In the genomic region with DNA sequence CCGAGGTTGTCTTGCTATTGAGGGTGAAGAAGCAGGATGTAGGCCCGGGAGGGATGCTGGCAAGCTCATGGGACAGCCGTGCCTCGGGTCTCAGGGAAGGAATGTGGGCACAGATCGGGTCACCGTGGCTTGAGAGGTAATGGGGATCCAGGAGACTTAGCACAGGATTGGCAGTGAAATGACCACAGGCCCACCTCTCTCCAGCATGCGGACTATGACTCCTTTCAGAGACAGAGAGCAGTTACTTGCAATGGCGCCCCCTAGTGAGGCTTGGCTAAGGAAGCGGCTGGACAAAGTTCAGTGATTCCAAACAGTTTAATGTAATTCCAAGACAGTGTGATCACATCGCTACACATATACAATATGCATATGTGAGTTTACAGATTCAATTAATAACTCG, we compare ENCODE assay signal across 9 mouse cellular contexts. TPM values are rescaled to one million over a fixed set of nuclear protein-coding genes. Genes with fewer than 3 reads are reported as not detected.
A peak's percentile ranks its signal among the peaks of the same experiment; 100 is the strongest.
DNase-seq lines count a peak whose midpoint lies in the region; ATAC-seq and TF ChIP-seq lines count a peak whose summit lies in the region.
"Had no signal": no experiment of that assay in that cellular context is flagged by ENCODE, and none has a peak within 500 bp of the region (broad histone marks: within the 10 kb centered on the region; RNA-seq: fewer than 3 reads in every experiment).

No protein-coding gene starts in this region.

- no peak overlapping the region for H3K9ac ChIP-seq in intestine, postnatal 0 days (ENCODE audit: low read depth, low read length)
- H3K9ac ChIP-seq in intestine, embryonic 15.5 days = no peak overlapping the region
- H3K9ac ChIP-seq: embryonic facial prominence, embryonic 12.5 days had no signal

- H3K9me3 ChIP-seq in intestine, postnatal 0 days (ENCODE audit: control insufficient read depth) = no peaks in the 10 kb centered on the region
- H3K9me3 ChIP-seq in intestine, embryonic 15.5 days = no peaks in the 10 kb centered on the region
- peaks cover 4% of the 10 kb centered on the region for H3K9me3 ChIP-seq in G1E (replicated peaks)
- H3K9me3 ChIP-seq: embryonic facial prominence, embryonic 12.5 days had no signal

- H3K36me3 ChIP-seq in intestine, postnatal 0 days (ENCODE audit: control insufficient read depth, insufficient read depth) = peaks cover 6% of the 10 kb centered on the region; the same call in 1 of the 2 replicates
- 0 out of 2 replicates have a peak, but pooled peaks cover 2% of the 10 kb centered on the region for H3K36me3 ChIP-seq in intestine, embryonic 15.5 days
- H3K36me3 ChIP-seq in G1E (replicated peaks) = peaks cover 13% of the 10 kb centered on the region

- DNase-seq in 3T3-L1 (ENCODE audit: low read depth, low spot score) (peak; percentile 59), G1E (ENCODE audit: low spot score) (peak; percentile 12)
- DNase-seq in cerebellum, postnatal 36 days = peak; percentile 57 to 62
- peak; percentile 46 for DNase-seq in lung, postnatal 36 days
- DNase-seq in spleen, postnatal 4 days (ENCODE audit: low spot score in 2 of 2) = no peak
- no peak for DNase-seq in yolk sac, embryonic 10.5 days (ENCODE audit: low spot score)

- no peak overlapping the region for H3K4me2 ChIP-seq in intestine, postnatal 0 days (replicated peaks; ENCODE audit: low read depth)
- H3K4me2 ChIP-seq in intestine, embryonic 15.5 days (replicated peaks) = no peak overlapping the region
- H3K4me2 ChIP-seq: embryonic facial prominence, embryonic 12.5 days had no signal

- no peaks in the 10 kb centered on the region for H3K4me1 ChIP-seq in intestine, postnatal 0 days (replicated peaks; ENCODE audit: control insufficient read depth, insufficient read depth, low read length)
- H3K4me1 ChIP-seq in intestine, embryonic 15.5 days (replicated peaks) = no peaks in the 10 kb centered on the region
- 0 out of 2 replicates have a peak, but pooled peaks cover 4% of the 10 kb centered on the region for H3K4me1 ChIP-seq in G1E (ENCODE audit: insufficient read depth, low read depth, low read length)
- H3K4me1 ChIP-seq: embryonic facial prominence, embryonic 12.5 days had no signal

- 75% methylated on average over 11 of the region's 11 CpGs for WGBS in intestine, postnatal 0 days
- WGBS in intestine, embryonic 15.5 days = 64% methylated on average over 11 of the region's 11 CpGs

- ATAC-seq in intestine, postnatal 0 days = no peak
- ATAC-seq in intestine, embryonic 15.5 days = no peak
- no peak for ATAC-seq in G1E (ENCODE audit: extremely low read depth, insufficient number of reproducible peaks, low FRiP score, poor library complexity, severe bottlenecking)

- H3K27ac ChIP-seq in intestine, postnatal 0 days (ENCODE audit: low read depth, low read length) = no peak overlapping the region
- no peak overlapping the region for H3K27ac ChIP-seq in intestine, embryonic 15.5 days
- H3K27ac ChIP-seq: embryonic facial prominence, embryonic 12.5 days had no signal

- H3K27me3 ChIP-seq in intestine, postnatal 0 days (replicated peaks; ENCODE audit: control insufficient read depth, insufficient read depth, low read length) = no peaks in the 10 kb centered on the region
- H3K27me3 ChIP-seq in intestine, embryonic 15.5 days (replicated peaks) = no peaks in the 10 kb centered on the region
- H3K27me3 ChIP-seq in G1E (ENCODE audit: insufficient read depth, low read length) = peaks cover 4% of the 10 kb centered on the region; the same call in 1 of the 2 replicates
- H3K27me3 ChIP-seq: embryonic facial prominence, embryonic 12.5 days had no signal

- H3K4me3 ChIP-seq in intestine, postnatal 0 days (ENCODE audit: low read depth, low read length) = no peak overlapping the region
- H3K4me3 ChIP-seq in intestine, embryonic 15.5 days (replicated peaks) = no peak overlapping the region
- H3K4me3 ChIP-seq in G1E (ENCODE audit: low read depth, low read length) = no peak overlapping the region; the same call in 1 of the 2 replicates
- H3K4me3 ChIP-seq: embryonic facial prominence, embryonic 12.5 days had no signal

- TF ChIP-seq CTCF in intestine, postnatal 0 days (IDR thresholded peaks at IDR 0.05; ENCODE audit: low read depth) = peak; percentile 77
- TF ChIP-seq CTCF in G1E (IDR thresholded peaks at IDR 0.05; ENCODE audit: low read depth, low read length) = peak; percentile 29; the same call in 1 of the 2 replicates

RNA-seq across cellular contexts. Expression of gene Clec2l, which starts 24.3 kb away (rescaled TPM):
- 0.81 and 0.92 TPM in 2 replicates for polyA plus RNA-seq in intestine, postnatal 0 days (2015; fragmentation: Nextera tagmentation; extraction: Ambion mirVana)
- 1.3 and 2.0 TPM in 2 replicates for polyA plus RNA-seq in intestine, embryonic 15.5 days (2015; fragmentation: Nextera tagmentation; extraction: Ambion mirVana)
- total RNA-seq in G1E (2014; fragmentation: Nextera tagmentation) = not detected in 2 replicates
- not detected in 2 replicates for total RNA-seq in G1E (2017)
- polyA plus RNA-seq in G1E (2012) = not detected in 2 replicates

RNA-seq across cellular contexts. Expression of gene Klrg2, which starts 50.2 kb away (rescaled TPM):
- polyA plus RNA-seq in intestine, postnatal 0 days (2015; fragmentation: Nextera tagmentation; extraction: Ambion mirVana) = 0.31 and 0.44 TPM in 2 replicates
- polyA plus RNA-seq in intestine, embryonic 15.5 days (2015; fragmentation: Nextera tagmentation; extraction: Ambion mirVana) = 0.13 and 0.14 TPM in 2 replicates
- total RNA-seq in G1E (2014; fragmentation: Nextera tagmentation) = not detected in 2 replicates
- total RNA-seq in G1E (2017) = 0.05 and 0.06 TPM in 2 replicates
- 0.01 TPM in 1 of 2 replicates, not detected in the other for polyA plus RNA-seq in G1E (2012)

Comparison
In these comparisons a context has a peak if more than half of its experiments do, and no peak if none do; other contexts are left out.
1. DNase-seq: peak in 3T3-L1 (single experiment), G1E (single experiment), cerebellum, postnatal 36 days (2 of 2) and lung, postnatal 36 days (single experiment); none in spleen, postnatal 4 days (0 of 2) and yolk sac, embryonic 10.5 days (single experiment).